Mouse (Mus musculus) liver, embryonic 16.5 days (tissue): ENCODE data around the gene Sdc4. TPM values are rescaled to one million over a fixed set of nuclear protein-coding genes. Genes with fewer than 3 reads are reported as not detected.

Experiments
- ATAC-seq: fragments of 200-750 bp; cut with Nextera tagmentation; 2 replicates; pipeline ENCODE4 v1.8.0; 2017; ENCODE audit warnings: low read depth, mild to moderate bottlenecking, moderate number of reproducible peaks, moderate library complexity
- H3K27ac ChIP-seq: fragments of 300-500 bp; sonication (generic); 2 replicates; pipeline ENCODE4 v1.5.1; 2014; ENCODE audit warnings: mild to moderate bottlenecking, low read length
- H3K27me3 ChIP-seq: fragments of 300-500 bp; sonication (generic); 2 replicates; pipeline ENCODE4 v1.6.1; 2014; ENCODE audit warnings: low read depth, low read length, mixed read lengths; ENCODE audit not compliant: control insufficient read depth, insufficient read depth
- H3K36me3 ChIP-seq: fragments of 300-500 bp; sonication (generic); 2 replicates; pipeline ENCODE4 v1.6.1; 2014; ENCODE audit warnings: mild to moderate bottlenecking; ENCODE audit not compliant: control insufficient read depth, insufficient read depth
- H3K4me1 ChIP-seq: fragments of 300-500 bp; sonication (generic); 2 replicates; pipeline ENCODE4 v1.6.1; 2014; ENCODE audit warnings: low read depth, low read length, mixed read lengths; ENCODE audit not compliant: control insufficient read depth
- H3K4me2 ChIP-seq: fragments of 300-500 bp; sonication (generic); 2 replicates; pipeline ENCODE4 v1.6.1; 2014; ENCODE audit warnings: low read depth, low read length, mixed read lengths
- H3K4me3 ChIP-seq: fragments of 300-500 bp; sonication (generic); 2 replicates; pipeline ENCODE4 v1.5.1; 2014; ENCODE audit warnings: low read depth, mild to moderate bottlenecking, low read length
- H3K9ac ChIP-seq: fragments of 300-500 bp; sonication (generic); 2 replicates; pipeline ENCODE4 v1.6.1; 2014; ENCODE audit warnings: low read depth, low read length
- H3K9me3 ChIP-seq: fragments of 300-500 bp; sonication (generic); replicated peaks from 2 replicates; pipeline ENCODE4 v1.6.1; 2016; ENCODE audit warnings: low read length; ENCODE audit not compliant: control insufficient read depth
- WGBS: fragments of 180-500 bp; shearing (Covaris S2); extraction: QIAGEN DNeasy Blood & Tissue Kit; methylation state at CpG from one replicate; pipeline ENCODE4 v1.1.7; 2014; ENCODE audit not compliant: insufficient replicate concordance; 5-methylcytosine and 5-hydroxymethylcytosine counted together
- polyA plus RNA-seq: library from polyadenylated mRNA; unstranded; fragments of >200 nt; fragmentation: Nextera tagmentation; extraction: Ambion mirVana; gene quantifications from 2 replicates; pipeline ENCODE4 v1.2.1, GENCODE M21; 2015

The Sdc4 gene
- polyA plus RNA-seq, 1 experiment from 2014 or later = 72.5 TPM

GRCm38 (mm10) chr2:164386953-164387352 is 56.7 kb downstream of the Sdc4 start:
- Histone ChIP-seq H3K9ac (no peak overlapping the region), H3K4me1 (no peaks in the 10 kb centered on the region; the same call in 1 of the 2 replicates), H3K27ac (no peak overlapping the region), H3K4me2 (no peak overlapping the region), H3K27me3 (peaks cover 10% of the 10 kb centered on the region), H3K4me3 (no peak overlapping the region), H3K36me3 (no peaks in the 10 kb centered on the region), H3K9me3 (no peaks in the 10 kb centered on the region)
- ATAC-seq = no peak
- WGBS = 6% methylated on average over 8 of the region's 8 CpGs

GRCm38 (mm10) chr2:164385927-164386763 is 57.5 kb downstream of the Sdc4 start:
- Histone ChIP-seq H3K4me2 (no peak overlapping the region), H3K9ac (no peak overlapping the region), H3K4me3 (no peak overlapping the region), H3K9me3 (no peaks in the 10 kb centered on the region), H3K27me3 (peaks cover 10% of the 10 kb centered on the region), H3K4me1 (no peaks in the 10 kb centered on the region; the same call in 1 of the 2 replicates), H3K36me3 (no peaks in the 10 kb centered on the region), H3K27ac (no peak overlapping the region)
- 21% methylated on average over 18 of the region's 18 CpGs for WGBS
- ATAC-seq = no peak

GRCm38 (mm10) chr2:164383656-164384399 is 59.9 kb downstream of the Sdc4 start:
- Histone ChIP-seq H3K9ac (no peak overlapping the region), H3K4me1 (no peaks in the 10 kb centered on the region), H3K36me3 (no peaks in the 10 kb centered on the region), H3K9me3 (no peaks in the 10 kb centered on the region), H3K27me3 (peaks cover 4% of the 10 kb centered on the region), H3K4me3 (no peak overlapping the region), H3K4me2 (no peak overlapping the region), H3K27ac (no peak overlapping the region)
- WGBS = 43% methylated on average over 11 of the region's 11 CpGs
- ATAC-seq = no peak

GRCm38 (mm10) chr2:164382971-164383370 is 60.7 kb downstream of the Sdc4 start:
- no peaks in the 10 kb centered on the region for H3K36me3 ChIP-seq
- WGBS = 28% methylated on average over 3 of the region's 3 CpGs

GRCm38 (mm10) chr2:164381726-164382125 is 62.0 kb downstream of the Sdc4 start:
- ATAC-seq = no peak
- no peak overlapping the region for H3K27ac ChIP-seq
- H3K4me2 ChIP-seq = no peak overlapping the region
- 60% methylated on average over 8 of the region's 8 CpGs for WGBS
- no peaks in the 10 kb centered on the region for H3K9me3 ChIP-seq
- H3K36me3 ChIP-seq = no peaks in the 10 kb centered on the region
- H3K4me1 ChIP-seq = no peaks in the 10 kb centered on the region
- H3K4me3 ChIP-seq = no peak overlapping the region
- no peaks in the 10 kb centered on the region for H3K27me3 ChIP-seq
- no peak overlapping the region for H3K9ac ChIP-seq

More at GRCm38 (mm10) chr2:164382971-164383370, 60.7 kb downstream of the Sdc4 start:
- Histone ChIP-seq H3K9ac (no peak overlapping the region), H3K4me2 (no peak overlapping the region), H3K4me1 (no peaks in the 10 kb centered on the region), H3K27ac (no peak overlapping the region), H3K27me3 (no peaks in the 10 kb centered on the region; the same call in 1 of the 2 replicates), H3K9me3 (no peaks in the 10 kb centered on the region), H3K4me3 (no peak overlapping the region)
- no peak for ATAC-seq

GRCm38 (mm10) chr2:164377478-164378426 is 65.9 kb downstream of the Sdc4 start:
- Histone ChIP-seq H3K4me2 (no peak overlapping the region), H3K9me3 (no peaks in the 10 kb centered on the region), H3K4me1 (no peaks in the 10 kb centered on the region), H3K27me3 (no peaks in the 10 kb centered on the region), H3K36me3 (no peaks in the 10 kb centered on the region), H3K27ac (no peak overlapping the region; the same call in 1 of the 2 replicates), H3K4me3 (no peak overlapping the region), H3K9ac (no peak overlapping the region)
- WGBS = 64% methylated on average over 15 of the region's 15 CpGs
- ATAC-seq = no peak

Other genes starting within 250 kb of the Sdc4 start
- not detected in 2 replicates for gene Wfdc15a, start 243.8 kb downstream of the Sdc4 start, polyA plus RNA-seq
- 0.45 TPM in 1 of 2 replicates, not detected in the other for gene Wfdc15b, start 222.2 kb downstream of the Sdc4 start, polyA plus RNA-seq
- gene Svs2, start 205.4 kb downstream of the Sdc4 start, polyA plus RNA-seq = not detected in 2 replicates
- gene Svs3b, start 187.2 kb downstream of the Sdc4 start, polyA plus RNA-seq = not detected in 2 replicates
- not detected in 2 replicates for gene Svs4, start 165.4 kb downstream of the Sdc4 start, polyA plus RNA-seq
- gene Svs3a, start 154.6 kb downstream of the Sdc4 start, polyA plus RNA-seq = not detected in 2 replicates
- gene Svs6, start 127.1 kb downstream of the Sdc4 start, polyA plus RNA-seq = not detected in 2 replicates
- gene Svs5, start 111.1 kb downstream of the Sdc4 start, polyA plus RNA-seq = not detected in 2 replicates
- gene Slpi, start 54.8 kb downstream of the Sdc4 start, polyA plus RNA-seq = 22.6 and 26.6 TPM in 2 replicates
- 0.14 and 0.89 TPM in 2 replicates for gene Rbpjl, start 40.7 kb downstream of the Sdc4 start, polyA plus RNA-seq
- gene Matn4, start 38.7 kb downstream of the Sdc4 start, polyA plus RNA-seq = 0.09 and 0.12 TPM in 2 replicates
- gene Sys1, start 13.1 kb upstream of the Sdc4 start, polyA plus RNA-seq = 24.5 and 24.8 TPM in 2 replicates
- 4.6 and 5.6 TPM in 2 replicates for gene Gm20458, start 17.1 kb upstream of the Sdc4 start, polyA plus RNA-seq
- not detected in 2 replicates for gene Trp53tg5, start 29.8 kb upstream of the Sdc4 start, polyA plus RNA-seq
- 1.5 and 2.7 TPM in 2 replicates for gene Dbndd2, start 42.2 kb upstream of the Sdc4 start, polyA plus RNA-seq
- gene Pigt, start 53.6 kb upstream of the Sdc4 start, polyA plus RNA-seq = 20.8 and 24.0 TPM in 2 replicates
- 0.76 and 1.7 TPM in 2 replicates for gene Wfdc2, start 118.5 kb upstream of the Sdc4 start, polyA plus RNA-seq
- not detected in 2 replicates for gene Spint3, start 129.6 kb upstream of the Sdc4 start, polyA plus RNA-seq
- 0.21 TPM in 1 of 2 replicates, not detected in the other for gene Wfdc6a, start 141.6 kb upstream of the Sdc4 start, polyA plus RNA-seq
- gene Eppin, start 149.7 kb upstream of the Sdc4 start, polyA plus RNA-seq = not detected in 2 replicates
- not detected in 2 replicates for gene Wfdc6b, start 169.6 kb upstream of the Sdc4 start, polyA plus RNA-seq
- gene Wfdc8, start 169.7 kb upstream of the Sdc4 start, polyA plus RNA-seq = not detected in 2 replicates
- not detected in 2 replicates for gene Wfdc16, start 194.9 kb upstream of the Sdc4 start, polyA plus RNA-seq
- gene Wfdc10, start 212.2 kb upstream of the Sdc4 start, polyA plus RNA-seq = not detected in 2 replicates
- gene Wfdc9, start 212.7 kb upstream of the Sdc4 start, polyA plus RNA-seq = not detected in 2 replicates
- gene Wfdc11, start 230.2 kb upstream of the Sdc4 start, polyA plus RNA-seq = not detected in 2 replicates
- gene Wfdc13, start 241.2 kb upstream of the Sdc4 start, polyA plus RNA-seq = not detected in 2 replicates